Mouse (Mus musculus): ENCODE data around the gene Rps3. TPM values are rescaled to one million over a fixed set of nuclear protein-coding genes. Genes with fewer than 3 reads are reported as not detected.
A peak's percentile ranks its signal among the peaks of the same experiment; 100 is the strongest.

The Rps3 gene
- polyA plus RNA-seq, 1 experiment from 2014 or later, result 472 TPM

- no peak overlapping the region for H3K4me2 ChIP-seq (ENCODE audit: low read depth, low read length)
- no peaks in the 10 kb centered on the region for H3K27me3 ChIP-seq (ENCODE audit: insufficient read depth, low read length)
- TF ChIP-seq CTCF (IDR thresholded peaks at IDR 0.05; ENCODE audit: low read depth) (no peak), EP300 (IDR thresholded peaks at IDR 0.05; ENCODE audit: low read depth) (no peak)
- DNase-seq, result no peak
- no peak overlapping the region for H3K27ac ChIP-seq (ENCODE audit: low read depth)
- H3K9ac ChIP-seq (replicated peaks), result no peak overlapping the region
- no peak for ATAC-seq
- no peaks in the 10 kb centered on the region for H3K9me3 ChIP-seq (ENCODE audit: low read length)
- H3K4me3 ChIP-seq (ENCODE audit: low read depth, low read length), result no peak overlapping the region
- H3K36me3 ChIP-seq (replicated peaks; ENCODE audit: insufficient read depth, low read length), result no peaks in the 10 kb centered on the region
- 77% methylated on average over 5 of the region's 5 CpGs for WGBS (ENCODE audit: insufficient replicate concordance)
- no peaks in the 10 kb centered on the region for H3K4me1 ChIP-seq (ENCODE audit: insufficient read depth)
Measured at GRCm38 (mm10) chr7:99443164-99443563, 40.4 kb downstream of the Rps3 start.

- no peak overlapping the region for H3K27ac ChIP-seq (ENCODE audit: low read depth)
- WGBS (ENCODE audit: insufficient replicate concordance), result 47% methylated on average over 6 of the region's 6 CpGs
Measured at GRCm38 (mm10) chr7:99441534-99442072, 41.9 kb downstream of the Rps3 start.

GRCm38 (mm10) chr7:99438881-99439280 is 44.7 kb downstream of the Rps3 start:
- no peaks in the 10 kb centered on the region for H3K36me3 ChIP-seq (replicated peaks; ENCODE audit: insufficient read depth, low read length)
- H3K4me2 ChIP-seq (ENCODE audit: low read depth, low read length), result no peak overlapping the region
- no peak overlapping the region for H3K27ac ChIP-seq (ENCODE audit: low read depth)
- H3K9ac ChIP-seq (replicated peaks), result no peak overlapping the region
- H3K4me1 ChIP-seq (ENCODE audit: insufficient read depth), result peaks cover 10% of the 10 kb centered on the region
- WGBS (ENCODE audit: insufficient replicate concordance), result 69% methylated on average over 10 of the region's 10 CpGs
- H3K9me3 ChIP-seq (ENCODE audit: low read length), result no peaks in the 10 kb centered on the region
- TF ChIP-seq CTCF (IDR thresholded peaks at IDR 0.05; ENCODE audit: low read depth), result peak; percentile 40
- no peak for TF ChIP-seq EP300 (IDR thresholded peaks at IDR 0.05; ENCODE audit: low read depth)
- DNase-seq (no peak), ATAC-seq (no peak)
- H3K4me3 ChIP-seq (ENCODE audit: low read depth, low read length), result no peak overlapping the region
- H3K27me3 ChIP-seq (ENCODE audit: insufficient read depth, low read length), result no peaks in the 10 kb centered on the region

More at GRCm38 (mm10) chr7:99441534-99442072, 41.9 kb downstream of the Rps3 start:
- no peak overlapping the region for H3K9ac ChIP-seq (replicated peaks)
- no peak for TF ChIP-seq EP300 (IDR thresholded peaks at IDR 0.05; ENCODE audit: low read depth)
- TF ChIP-seq CTCF (IDR thresholded peaks at IDR 0.05; ENCODE audit: low read depth), result no peak
- no peaks in the 10 kb centered on the region for H3K36me3 ChIP-seq (replicated peaks; ENCODE audit: insufficient read depth, low read length)
- no peak overlapping the region for H3K4me2 ChIP-seq (ENCODE audit: low read depth, low read length)
- H3K4me1 ChIP-seq (ENCODE audit: insufficient read depth), result no peaks in the 10 kb centered on the region
- no peaks in the 10 kb centered on the region for H3K9me3 ChIP-seq (ENCODE audit: low read length)
- DNase-seq (peak; percentile 33), ATAC-seq (peak; percentile 73)
- H3K27me3 ChIP-seq (ENCODE audit: insufficient read depth, low read length), result no peaks in the 10 kb centered on the region
- no peak overlapping the region for H3K4me3 ChIP-seq (ENCODE audit: low read depth, low read length)

GRCm38 (mm10) chr7:99436530-99436929 is 47.0 kb downstream of the Rps3 start:
- H3K36me3 ChIP-seq (replicated peaks; ENCODE audit: insufficient read depth, low read length), result no peaks in the 10 kb centered on the region
- no peak overlapping the region for H3K4me3 ChIP-seq (ENCODE audit: low read depth, low read length)
- TF ChIP-seq EP300 (IDR thresholded peaks at IDR 0.05; ENCODE audit: low read depth) (no peak), CTCF (IDR thresholded peaks at IDR 0.05; ENCODE audit: low read depth) (no peak)
- H3K9ac ChIP-seq (replicated peaks), result no peak overlapping the region
- no peak overlapping the region for H3K4me2 ChIP-seq (ENCODE audit: low read depth, low read length)
- H3K9me3 ChIP-seq (ENCODE audit: low read length), result no peaks in the 10 kb centered on the region
- no peak overlapping the region for H3K27ac ChIP-seq (ENCODE audit: low read depth)
- 35% methylated on average over 4 of the region's 4 CpGs for WGBS (ENCODE audit: insufficient replicate concordance)
- no peak for DNase-seq
- H3K27me3 ChIP-seq (ENCODE audit: insufficient read depth, low read length), result no peaks in the 10 kb centered on the region
- no peak for ATAC-seq
- peaks cover 10% of the 10 kb centered on the region for H3K4me1 ChIP-seq (ENCODE audit: insufficient read depth)

- peak overlapping the region; percentile 38; the same call in 1 of the 2 replicates for H3K9ac ChIP-seq (replicated peaks)
- peaks cover 10% of the 10 kb centered on the region for H3K4me1 ChIP-seq (ENCODE audit: insufficient read depth)
- DNase-seq, result no peak
- H3K36me3 ChIP-seq (replicated peaks; ENCODE audit: insufficient read depth, low read length), result no peaks in the 10 kb centered on the region
- no peaks in the 10 kb centered on the region for H3K9me3 ChIP-seq (ENCODE audit: low read length)
- H3K4me2 ChIP-seq (ENCODE audit: low read depth, low read length), result peak overlapping the region; percentile 45
- ATAC-seq, result peak; percentile 17; the same call in 1 of the 2 replicates
- WGBS (ENCODE audit: insufficient replicate concordance), result 34% methylated on average over 12 of the region's 12 CpGs
- H3K27me3 ChIP-seq (ENCODE audit: insufficient read depth, low read length), result no peaks in the 10 kb centered on the region
- no peak for TF ChIP-seq EP300 (IDR thresholded peaks at IDR 0.05; ENCODE audit: low read depth)
- no peak for TF ChIP-seq CTCF (IDR thresholded peaks at IDR 0.05; ENCODE audit: low read depth)
- no peak overlapping the region for H3K4me3 ChIP-seq (ENCODE audit: low read depth, low read length)
- peak overlapping the region; percentile 16; the same call in 1 of the 2 replicates for H3K27ac ChIP-seq (ENCODE audit: low read depth)
Measured at GRCm38 (mm10) chr7:99434672-99435250, 48.8 kb downstream of the Rps3 start.

- DNase-seq (no peak), ATAC-seq (0 out of 2 replicates have a peak, but pooled peaks have one; percentile 19)
- WGBS (ENCODE audit: insufficient replicate concordance), result 57% methylated on average over 6 of the region's 6 CpGs
- H3K36me3 ChIP-seq (replicated peaks; ENCODE audit: insufficient read depth, low read length), result no peaks in the 10 kb centered on the region
- H3K9me3 ChIP-seq (ENCODE audit: low read length), result no peaks in the 10 kb centered on the region
- TF ChIP-seq CTCF (IDR thresholded peaks at IDR 0.05; ENCODE audit: low read depth) (no peak), EP300 (IDR thresholded peaks at IDR 0.05; ENCODE audit: low read depth) (no peak)
- H3K27me3 ChIP-seq (ENCODE audit: insufficient read depth, low read length), result no peaks in the 10 kb centered on the region
- H3K27ac ChIP-seq (ENCODE audit: low read depth), result no peak overlapping the region
- no peak overlapping the region for H3K4me3 ChIP-seq (ENCODE audit: low read depth, low read length)
- peaks cover 10% of the 10 kb centered on the region for H3K4me1 ChIP-seq (ENCODE audit: insufficient read depth)
- H3K4me2 ChIP-seq (ENCODE audit: low read depth, low read length), result no peak overlapping the region
- H3K9ac ChIP-seq (replicated peaks), result no peak overlapping the region
Measured at GRCm38 (mm10) chr7:99432863-99433262, 50.7 kb downstream of the Rps3 start.
